Mouse (Mus musculus) midbrain, embryonic 15.5 days (tissue): ENCODE measurements around the gene Selp. TPM values are rescaled to one million over a fixed set of nuclear protein-coding genes. Genes with fewer than 3 reads are reported as not detected.

ENCODE experiments used
- ATAC-seq: fragments of 200-750 bp; cut with Nextera tagmentation; replicated peaks from 2 replicates; pipeline ENCODE4 v1.8.0; 2017; ENCODE audit warnings: moderate TSS enrichment
- H3K27ac ChIP-seq: fragments of 300-500 bp; sonication (generic); 2 replicates; pipeline ENCODE4 v1.5.1; 2015; ENCODE audit warnings: mild to moderate bottlenecking, inconsistent platforms
- H3K27me3 ChIP-seq: fragments of 300-500 bp; sonication (generic); replicated peaks from 2 replicates; pipeline ENCODE4 v1.6.1; 2015; ENCODE audit warnings: inconsistent platforms
- H3K36me3 ChIP-seq: fragments of 300-500 bp; sonication (generic); replicated peaks from 2 replicates; pipeline ENCODE4 v1.6.1; 2015; ENCODE audit warnings: inconsistent platforms
- H3K4me1 ChIP-seq: fragments of 300-500 bp; sonication (generic); 2 replicates; pipeline ENCODE4 v1.6.1; 2015; ENCODE audit warnings: inconsistent platforms
- H3K4me2 ChIP-seq: fragments of 300-500 bp; sonication (generic); 2 replicates; pipeline ENCODE4 v1.6.1; 2015; ENCODE audit warnings: inconsistent platforms, mild to moderate bottlenecking, moderate library complexity
- H3K4me3 ChIP-seq: fragments of 300-500 bp; sonication (generic); 2 replicates; pipeline ENCODE4 v1.5.1; 2015; ENCODE audit warnings: mild to moderate bottlenecking, inconsistent platforms
- H3K9ac ChIP-seq: fragments of 300-500 bp; sonication (generic); 2 replicates; pipeline ENCODE4 v1.6.1; 2015; ENCODE audit warnings: mild to moderate bottlenecking, inconsistent platforms
- H3K9me3 ChIP-seq: fragments of 300-500 bp; sonication (generic); 2 replicates; pipeline ENCODE4 v1.6.1; 2016; ENCODE audit warnings: inconsistent platforms
- WGBS: fragments of 180-500 bp; shearing (Covaris S2); methylation state at CpG from one replicate; pipeline ENCODE4 v1.1.7; 2015; ENCODE audit warnings: mixed read lengths; 5-methylcytosine and 5-hydroxymethylcytosine counted together
- polyA plus RNA-seq: library from polyadenylated mRNA; unstranded; fragments of >200 nt; fragmentation: Nextera tagmentation; extraction: Ambion mirVana; gene quantifications from 2 replicates; pipeline ENCODE4 v1.2.1, GENCODE M21; 2015

Selp gene
- polyA plus RNA-seq, 1 experiment from 2014 or later, result not detected

DNA sequence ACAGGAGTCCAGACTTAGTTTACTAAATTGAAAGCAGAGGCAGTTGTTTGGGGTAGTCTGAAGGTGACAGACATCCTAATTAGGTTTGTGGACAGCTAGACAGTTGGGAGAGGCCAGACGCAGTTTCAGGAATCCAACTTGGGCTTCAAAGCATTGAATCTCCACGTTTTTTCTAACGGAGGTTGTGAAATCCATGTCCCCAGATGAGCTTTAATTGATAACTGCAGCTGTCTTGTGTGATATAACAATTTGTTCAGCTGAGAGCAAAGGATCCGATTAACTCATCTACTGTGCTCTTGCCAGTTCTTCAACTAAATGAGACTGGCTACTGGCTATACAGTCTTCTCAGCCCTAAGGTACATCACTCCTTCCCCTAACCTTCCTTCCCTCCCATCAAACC lies 43.5 kb downstream of the Selp start:
- H3K4me3 ChIP-seq, result no peak overlapping the region
- WGBS, result 80% methylated on average over 4 of the region's 4 CpGs
- no peaks in the 10 kb centered on the region for H3K4me1 ChIP-seq
- no peak overlapping the region for H3K9ac ChIP-seq
- H3K36me3 ChIP-seq, result no peaks in the 10 kb centered on the region
- no peaks in the 10 kb centered on the region for H3K9me3 ChIP-seq
- no peak for ATAC-seq
- no peaks in the 10 kb centered on the region for H3K27me3 ChIP-seq
- no peak overlapping the region for H3K27ac ChIP-seq
- H3K4me2 ChIP-seq, result no peak overlapping the region

DNA sequence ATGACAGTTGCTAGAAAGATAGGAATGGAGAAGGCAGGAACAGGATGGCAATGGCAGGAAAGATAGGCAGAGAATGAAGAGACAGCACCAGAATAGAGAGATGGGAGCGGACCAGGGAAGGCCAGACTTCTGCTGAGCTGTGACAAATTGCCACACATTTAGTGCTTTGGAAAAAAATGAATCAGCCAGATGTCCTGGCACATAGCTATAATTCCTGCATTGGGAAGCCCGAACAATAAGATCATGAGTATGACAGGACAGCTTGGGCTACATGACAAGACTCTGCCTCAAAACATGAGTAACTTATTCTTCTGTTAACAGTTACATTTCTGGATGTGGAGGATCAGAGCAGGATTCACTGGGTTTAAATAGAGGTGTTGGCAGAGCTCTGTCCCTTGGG lies 44.7 kb downstream of the Selp start:
- no peak for ATAC-seq
- H3K9ac ChIP-seq, result no peak overlapping the region
- no peak overlapping the region for H3K4me2 ChIP-seq
- H3K36me3 ChIP-seq, result no peaks in the 10 kb centered on the region
- H3K27ac ChIP-seq, result no peak overlapping the region
- no peaks in the 10 kb centered on the region for H3K9me3 ChIP-seq
- 92% methylated on average over 2 of the region's 2 CpGs for WGBS
- no peak overlapping the region for H3K4me3 ChIP-seq
- H3K4me1 ChIP-seq, result no peaks in the 10 kb centered on the region
- H3K27me3 ChIP-seq, result no peaks in the 10 kb centered on the region

- Histone ChIP-seq H3K9me3 (no peaks in the 10 kb centered on the region), H3K27me3 (no peaks in the 10 kb centered on the region), H3K9ac (no peak overlapping the region), H3K36me3 (no peaks in the 10 kb centered on the region), H3K4me3 (no peak overlapping the region), H3K27ac (no peak overlapping the region), H3K4me2 (no peak overlapping the region), H3K4me1 (no peaks in the 10 kb centered on the region)
- WGBS, result 87% methylated on average over 5 of the region's 5 CpGs
- ATAC-seq, result no peak
Observed at GRCm38 (mm10) chr1:164162745-164163144, 47.7 kb downstream of the Selp start.

DNA sequence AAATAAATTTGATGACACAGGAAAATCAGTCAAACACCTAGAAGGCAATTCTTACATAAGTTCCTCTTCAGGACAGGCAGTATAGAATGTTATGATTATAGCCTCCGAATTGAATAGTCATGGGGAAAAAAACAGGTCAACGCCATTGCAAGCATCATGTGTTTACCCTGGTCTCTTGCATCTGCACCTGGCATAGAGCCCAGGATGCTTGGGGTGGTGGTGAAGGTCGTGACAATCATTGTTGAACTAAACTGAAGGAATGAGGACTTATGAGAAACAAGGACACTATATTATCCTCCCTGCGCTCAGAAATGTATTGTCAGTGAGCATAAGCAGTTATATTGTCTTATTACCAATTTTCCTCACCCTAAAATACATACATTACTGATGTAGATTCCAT lies 53.8 kb downstream of the Selp start:
- Histone ChIP-seq H3K9ac (no peak overlapping the region), H3K27ac (no peak overlapping the region), H3K9me3 (no peaks in the 10 kb centered on the region), H3K4me3 (no peak overlapping the region), H3K4me2 (no peak overlapping the region), H3K4me1 (no peaks in the 10 kb centered on the region), H3K27me3 (no peaks in the 10 kb centered on the region), H3K36me3 (no peaks in the 10 kb centered on the region)
- no peak for ATAC-seq
- WGBS, result 81% methylated on average over 4 of the region's 4 CpGs

GRCm38 (mm10) chr1:164170434-164170833 lies 55.4 kb downstream of the Selp start:
- no peaks in the 10 kb centered on the region for H3K27me3 ChIP-seq
- no peaks in the 10 kb centered on the region for H3K4me1 ChIP-seq
- no peak overlapping the region for H3K9ac ChIP-seq
- no peak overlapping the region for H3K4me3 ChIP-seq
- H3K36me3 ChIP-seq, result no peaks in the 10 kb centered on the region
- no peaks in the 10 kb centered on the region for H3K9me3 ChIP-seq
- no peak overlapping the region for H3K27ac ChIP-seq
- ATAC-seq, result no peak
- WGBS, result 95% methylated on average over 2 of the region's 2 CpGs
- H3K4me2 ChIP-seq, result no peak overlapping the region

GRCm38 (mm10) chr1:164173145-164173544 lies 58.1 kb downstream of the Selp start:
- Histone ChIP-seq H3K9ac (no peak overlapping the region), H3K9me3 (no peaks in the 10 kb centered on the region), H3K4me3 (no peak overlapping the region), H3K4me2 (no peak overlapping the region), H3K27me3 (no peaks in the 10 kb centered on the region), H3K27ac (no peak overlapping the region), H3K4me1 (no peaks in the 10 kb centered on the region), H3K36me3 (no peaks in the 10 kb centered on the region)
- WGBS, result 79% methylated on average over 4 of the region's 4 CpGs
- ATAC-seq, result no peak

- Histone ChIP-seq H3K9ac (no peak overlapping the region), H3K27me3 (no peaks in the 10 kb centered on the region), H3K9me3 (no peaks in the 10 kb centered on the region), H3K36me3 (no peaks in the 10 kb centered on the region), H3K4me1 (no peaks in the 10 kb centered on the region), H3K4me2 (no peak overlapping the region), H3K27ac (no peak overlapping the region), H3K4me3 (no peak overlapping the region)
- ATAC-seq, result no peak
Observed at GRCm38 (mm10) chr1:164176856-164177255, 61.8 kb downstream of the Selp start.

DNA sequence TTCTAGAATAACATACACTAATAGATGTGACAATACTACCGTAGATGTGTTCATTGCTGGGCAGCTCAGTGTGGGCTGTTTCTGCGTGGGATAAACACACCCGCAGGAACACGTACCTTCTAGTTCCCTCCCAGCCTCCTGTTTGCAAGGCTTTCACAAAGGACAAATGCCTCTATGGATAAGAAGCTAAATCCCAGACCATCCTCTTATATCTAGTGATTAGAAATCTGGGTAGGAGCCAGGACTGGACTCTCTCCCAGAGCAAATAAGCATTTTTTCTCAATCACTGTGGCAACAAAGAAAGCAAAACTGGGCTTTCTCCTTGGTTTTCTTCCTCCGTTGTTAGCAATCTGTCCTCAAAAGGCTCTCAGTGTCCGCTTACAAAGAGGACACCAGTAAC lies 63.4 kb downstream of the Selp start:
- Histone ChIP-seq H3K4me1 (no peaks in the 10 kb centered on the region), H3K27me3 (no peaks in the 10 kb centered on the region), H3K4me3 (no peak overlapping the region), H3K9me3 (no peaks in the 10 kb centered on the region), H3K36me3 (no peaks in the 10 kb centered on the region), H3K4me2 (no peak overlapping the region), H3K9ac (no peak overlapping the region), H3K27ac (no peak overlapping the region)
- 53% methylated on average over 6 of the region's 6 CpGs for WGBS
- no peak for ATAC-seq

DNA sequence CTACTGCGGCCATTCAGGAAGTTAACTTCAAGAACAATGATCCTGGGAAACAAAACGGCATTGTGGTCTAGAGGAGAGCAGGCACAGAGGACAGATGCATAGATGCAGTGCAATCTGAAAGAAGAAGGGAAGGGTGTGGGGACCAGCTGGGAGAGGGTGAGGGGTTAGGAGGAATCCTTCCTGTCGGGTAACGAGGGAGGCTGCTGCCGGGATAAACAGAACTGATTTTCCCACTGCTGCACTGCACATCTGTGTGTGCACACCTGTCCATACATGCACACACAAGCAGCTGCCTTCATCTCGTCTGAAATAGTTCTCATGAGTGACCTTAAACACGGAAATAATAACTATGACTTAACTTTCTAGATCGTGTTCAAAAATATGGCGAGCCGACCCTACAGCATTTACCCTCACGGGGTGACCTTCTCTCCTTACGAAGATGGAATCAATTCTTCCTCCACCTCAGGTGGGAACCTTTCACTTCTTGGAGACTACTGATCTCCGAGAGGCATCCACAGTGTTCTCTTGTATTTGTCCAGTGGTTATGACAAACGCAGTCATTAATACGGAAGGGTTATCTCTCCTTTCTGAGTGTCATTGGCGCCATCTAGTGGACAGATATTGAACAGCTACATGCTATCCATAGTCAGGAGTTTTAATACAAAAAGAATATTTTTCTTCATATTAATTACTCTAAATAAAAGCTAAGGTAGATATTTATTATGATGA lies 69.2 kb downstream of the Selp start:
- Histone ChIP-seq H3K27me3 (no peaks in the 10 kb centered on the region), H3K4me3 (peak overlapping the region; percentile 8; the same call in 1 of the 2 replicates), H3K27ac (no peak overlapping the region), H3K36me3 (no peaks in the 10 kb centered on the region), H3K4me2 (peak overlapping the region; percentile 32), H3K9me3 (no peaks in the 10 kb centered on the region), H3K4me1 (0 out of 2 replicates have a peak, but pooled peaks cover 2% of the 10 kb centered on the region), H3K9ac (no peak overlapping the region)
- WGBS, result 48% methylated on average over 16 of the region's 16 CpGs
- ATAC-seq, result peak; percentile 92

DNA sequence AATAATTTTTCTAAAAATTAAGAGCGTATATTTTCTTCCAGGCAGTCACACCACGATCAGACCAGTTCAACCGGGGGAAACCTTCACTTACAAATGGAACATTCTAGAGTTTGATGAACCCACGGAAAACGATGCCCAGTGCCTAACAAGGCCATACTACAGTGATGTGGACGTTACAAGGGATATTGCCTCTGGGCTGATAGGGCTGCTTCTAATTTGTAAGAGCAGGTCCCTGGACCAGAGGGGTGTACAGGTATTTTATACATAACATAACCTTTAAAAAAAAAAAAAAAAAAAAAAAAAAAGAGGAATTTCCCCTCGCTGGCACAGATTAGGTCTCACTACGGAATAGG lies 69.8 kb downstream of the Selp start:
- Histone ChIP-seq H3K4me2 (no peak overlapping the region), H3K27ac (no peak overlapping the region), H3K9me3 (no peaks in the 10 kb centered on the region), H3K36me3 (no peaks in the 10 kb centered on the region), H3K27me3 (no peaks in the 10 kb centered on the region), H3K4me1 (0 out of 2 replicates have a peak, but pooled peaks cover 2% of the 10 kb centered on the region), H3K4me3 (no peak overlapping the region), H3K9ac (no peak overlapping the region)
- WGBS, result 44% methylated on average over 8 of the region's 8 CpGs
- ATAC-seq, result peak; percentile 49

GRCm38 (mm10) chr1:164185316-164185715 lies 70.3 kb downstream of the Selp start:
- WGBS, result 55% methylated on average over 4 of the region's 4 CpGs

GRCm38 (mm10) chr1:164187002-164187560 lies 72.0 kb downstream of the Selp start:
- Histone ChIP-seq H3K4me1 (0 out of 2 replicates have a peak, but pooled peaks cover 2% of the 10 kb centered on the region), H3K4me2 (no peak overlapping the region)
- 87% methylated on average over 1 of the region's 1 CpGs for WGBS

More at GRCm38 (mm10) chr1:164185316-164185715, 70.3 kb downstream of the Selp start:
- H3K4me1 ChIP-seq, result 0 out of 2 replicates have a peak, but pooled peaks cover 2% of the 10 kb centered on the region
- no peaks in the 10 kb centered on the region for H3K27me3 ChIP-seq
- H3K27ac ChIP-seq, result no peak overlapping the region
- no peak overlapping the region for H3K9ac ChIP-seq
- H3K4me2 ChIP-seq, result no peak overlapping the region
- H3K4me3 ChIP-seq, result no peak overlapping the region
- H3K9me3 ChIP-seq, result no peaks in the 10 kb centered on the region
- ATAC-seq, result no peak
- H3K36me3 ChIP-seq, result no peaks in the 10 kb centered on the region

DNA sequence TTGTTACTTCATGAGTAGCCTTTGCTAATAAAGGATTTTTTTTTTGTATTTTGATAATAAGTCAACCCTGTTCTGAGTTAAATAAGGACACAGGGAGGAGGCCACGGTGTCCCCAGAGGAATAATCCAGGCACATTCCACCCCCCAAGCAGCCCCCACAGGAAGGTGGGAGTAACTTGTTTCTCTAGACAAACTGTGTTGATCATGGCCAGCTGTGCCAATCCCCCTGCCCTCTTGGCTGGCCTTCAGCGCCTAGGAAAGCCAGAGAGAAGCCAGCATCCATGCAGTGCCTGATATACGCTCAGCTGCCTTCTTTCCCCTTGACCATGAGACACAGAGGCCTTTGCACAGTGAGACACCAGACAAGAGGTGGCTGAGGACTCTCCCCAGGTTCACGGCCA lies 84.5 kb downstream of the Selp start:
- H3K9me3 ChIP-seq, result no peaks in the 10 kb centered on the region
- H3K9ac ChIP-seq, result no peak overlapping the region

More at GRCm38 (mm10) chr1:164187002-164187560, 72.0 kb downstream of the Selp start:
- Histone ChIP-seq H3K9ac (no peak overlapping the region), H3K4me3 (no peak overlapping the region), H3K27ac (no peak overlapping the region), H3K36me3 (no peaks in the 10 kb centered on the region), H3K9me3 (no peaks in the 10 kb centered on the region), H3K27me3 (no peaks in the 10 kb centered on the region)
- ATAC-seq, result no peak

More for the DNA sequence above, 84.5 kb downstream of the Selp start:
- Histone ChIP-seq H3K27me3 (no peaks in the 10 kb centered on the region), H3K4me3 (no peak overlapping the region), H3K36me3 (no peaks in the 10 kb centered on the region), H3K4me2 (no peak overlapping the region), H3K27ac (no peak overlapping the region), H3K4me1 (no peaks in the 10 kb centered on the region)
- 94% methylated on average over 4 of the region's 4 CpGs for WGBS
- ATAC-seq, result no peak
